Mouse (Mus musculus) midbrain, embryonic 12.5 days (tissue): Measurements from ENCODE around the gene Fgl2. TPM values are rescaled to one million over a fixed set of nuclear protein-coding genes. Genes with fewer than 3 reads are reported as not detected.

Experiments
- ATAC-seq: fragments of 200-750 bp; cut with Nextera tagmentation; 2 replicates; pipeline ENCODE4 v1.8.0; 2017; ENCODE audit warnings: low read depth, moderate TSS enrichment, moderate library complexity; ENCODE audit not compliant: low FRiP score
- H3K27ac ChIP-seq: fragments of 300-500 bp; sonication (generic); replicated peaks from 2 replicates; pipeline ENCODE4 v1.5.1; 2016; ENCODE audit warnings: mild to moderate bottlenecking
- H3K27me3 ChIP-seq: fragments of 300-500 bp; sonication (generic); 2 replicates; pipeline ENCODE4 v1.6.1; 2016; ENCODE audit warnings: mild to moderate bottlenecking
- H3K36me3 ChIP-seq: fragments of 300-500 bp; sonication (generic); 2 replicates; pipeline ENCODE4 v1.6.1; 2016
- H3K4me1 ChIP-seq: fragments of 300-500 bp; sonication (generic); 2 replicates; pipeline ENCODE4 v1.6.1; 2016
- H3K4me2 ChIP-seq: fragments of 300-500 bp; sonication (generic); replicated peaks from 2 replicates; pipeline ENCODE4 v1.6.1; 2016; ENCODE audit warnings: mild to moderate bottlenecking, moderate library complexity
- H3K4me3 ChIP-seq: fragments of 300-500 bp; sonication (generic); 2 replicates; pipeline ENCODE4 v1.5.1; 2016; ENCODE audit warnings: mild to moderate bottlenecking
- H3K9ac ChIP-seq: fragments of 300-500 bp; sonication (generic); replicated peaks from 2 replicates; pipeline ENCODE4 v1.6.1; 2016; ENCODE audit warnings: mild to moderate bottlenecking, moderate library complexity
- H3K9me3 ChIP-seq: fragments of 300-500 bp; sonication (generic); 2 replicates; pipeline ENCODE4 v1.6.1; 2016; ENCODE audit warnings: mild to moderate bottlenecking
- WGBS: fragments of 180-500 bp; shearing (Covaris S2); methylation state at CpG from one replicate; pipeline ENCODE4 v1.1.7; 2016; 5-methylcytosine and 5-hydroxymethylcytosine counted together
- polyA plus RNA-seq: library from polyadenylated mRNA; unstranded; fragments of >200 nt; fragmentation: Nextera tagmentation; extraction: Ambion mirVana; gene quantifications from 2 replicates; pipeline ENCODE4 v1.2.1, GENCODE M21; 2016

Gene Fgl2
- polyA plus RNA-seq, 1 experiment from 2014 or later = 2.2 TPM

DNA sequence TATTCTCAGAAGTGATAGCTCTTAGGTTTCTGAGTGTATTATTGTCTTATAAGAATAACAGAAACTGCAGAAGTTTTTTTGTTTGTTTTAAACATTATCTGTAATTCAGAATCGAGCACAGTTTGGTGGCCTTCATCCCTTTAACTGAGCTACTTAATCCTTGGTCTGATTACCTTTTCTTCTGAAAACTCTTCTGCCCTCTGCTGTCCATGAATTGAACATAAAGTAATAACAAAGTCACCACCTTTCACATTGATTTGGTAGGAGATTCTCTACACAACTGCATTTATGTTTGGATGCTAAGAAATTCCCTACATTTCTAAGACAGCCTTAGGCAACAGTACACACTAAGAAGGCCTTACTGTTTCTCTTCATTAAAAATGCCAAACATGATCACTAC lies 48.2 kb downstream of the Fgl2 start:
- no peak for ATAC-seq
- Histone ChIP-seq H3K4me1 (no peaks in the 10 kb centered on the region), H3K27ac (no peak overlapping the region), H3K27me3 (no peaks in the 10 kb centered on the region), H3K4me2 (no peak overlapping the region), H3K4me3 (no peak overlapping the region), H3K9ac (no peak overlapping the region), H3K9me3 (no peaks in the 10 kb centered on the region), H3K36me3 (no peaks in the 10 kb centered on the region)
- WGBS = 38% methylated on average over 1 of the region's 1 CpGs

DNA sequence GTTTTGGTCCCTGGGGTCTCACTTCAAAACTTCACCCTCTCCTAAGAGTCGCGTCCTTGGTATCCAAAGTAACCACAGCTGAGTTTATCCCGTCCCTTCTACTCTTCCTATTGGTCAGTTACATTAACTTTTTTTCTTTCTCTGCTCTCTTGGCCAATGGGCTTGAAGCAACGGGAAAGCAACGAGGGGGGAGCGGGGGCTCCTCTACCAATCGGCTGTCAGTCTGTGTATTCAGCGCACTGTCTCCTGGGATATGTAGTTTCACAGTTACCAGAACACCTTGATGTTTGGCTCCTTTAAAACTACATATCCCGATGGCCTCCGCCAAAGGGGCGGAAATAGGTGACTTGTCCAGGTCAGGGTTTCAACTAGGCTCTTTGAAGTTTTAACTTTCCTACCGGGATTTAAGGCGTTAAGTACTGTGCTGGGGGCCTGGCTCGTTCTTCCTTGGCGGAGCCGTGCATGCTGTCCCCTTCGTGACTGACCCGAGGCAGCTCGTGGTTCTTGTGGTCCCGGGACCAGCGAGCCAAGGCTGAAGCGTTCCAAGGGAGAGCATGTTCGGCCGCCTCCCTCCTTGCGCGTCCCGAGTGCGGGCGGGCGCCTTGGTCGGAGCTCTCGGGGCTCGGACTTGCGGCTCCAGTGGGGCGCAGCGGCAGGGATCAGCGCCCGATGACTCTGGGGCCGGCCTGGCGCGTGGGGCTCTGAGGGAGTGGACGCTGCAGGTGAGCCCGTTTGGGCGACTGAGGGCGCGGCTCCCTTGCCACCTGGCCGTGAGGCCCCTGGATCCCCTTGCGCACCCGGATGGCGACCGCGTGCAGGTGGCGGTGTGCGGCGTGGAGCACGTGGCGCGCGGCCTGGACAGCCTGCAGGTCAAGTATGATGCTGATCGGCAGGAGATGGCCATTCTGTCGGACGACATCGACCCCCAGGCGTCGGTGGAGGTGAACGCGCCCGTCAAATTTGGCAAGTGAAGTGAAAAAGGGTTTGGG lies 52.5 kb downstream of the Fgl2 start, which contains the start of the genes Ccdc146 and Fam185a:
Ccdc146 (minus strand) TSS at position 64 of the 989 bp plus-strand sequence.
Fam185a (plus strand) TSS at position 345 of the 989 bp plus-strand sequence.
- H3K4me2 ChIP-seq = peak within 1 kb of the TSS; percentile 93
- peak; percentile 100 for ATAC-seq
- H3K9ac ChIP-seq = peak within 1 kb of the TSS; percentile 70
- WGBS = under 1% methylated on average over 68 of the region's 68 CpGs
- H3K4me3 ChIP-seq = peak within 1 kb of the TSS; percentile 65
- H3K27ac ChIP-seq = no peak within 1 kb of the TSS
- no peaks in the 10 kb centered on the region for H3K9me3 ChIP-seq
- no peaks in the 10 kb centered on the region for H3K36me3 ChIP-seq
- peaks cover 6% of the 10 kb centered on the region; the same call in 1 of the 2 replicates for H3K4me1 ChIP-seq
- no peaks in the 10 kb centered on the region for H3K27me3 ChIP-seq

DNA sequence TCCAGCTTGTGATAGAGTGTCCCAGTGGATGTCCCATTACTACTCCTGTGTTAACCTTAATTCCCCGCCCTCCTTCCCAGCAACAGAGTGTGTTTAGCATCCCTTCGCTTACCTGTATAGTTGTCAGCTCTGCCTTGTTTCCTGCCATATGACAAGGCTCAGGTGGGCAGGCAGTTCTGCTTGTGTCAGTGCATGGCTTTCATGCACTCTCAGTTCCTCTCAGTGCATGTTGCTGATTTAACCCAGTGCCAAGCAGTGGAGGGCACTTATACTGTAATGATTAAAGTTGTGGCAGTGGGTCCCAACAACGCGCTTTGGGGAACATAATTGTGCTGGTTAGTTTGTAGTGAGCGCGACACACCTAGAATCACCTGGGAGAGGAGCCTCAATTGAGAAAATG lies 54.2 kb downstream of the Fgl2 start:
- no peak for ATAC-seq
- Histone ChIP-seq H3K4me1 (peaks cover 6% of the 10 kb centered on the region; the same call in 1 of the 2 replicates), H3K27ac (no peak overlapping the region), H3K4me2 (no peak overlapping the region), H3K9me3 (no peaks in the 10 kb centered on the region), H3K36me3 (no peaks in the 10 kb centered on the region), H3K27me3 (no peaks in the 10 kb centered on the region), H3K4me3 (no peak overlapping the region), H3K9ac (no peak overlapping the region)
- WGBS = 93% methylated on average over 6 of the region's 6 CpGs

Other genes with a start within 250 kb of the Fgl2 start
- gene Gsap, start 186.4 kb upstream of the Fgl2 start, polyA plus RNA-seq = 3.5 and 3.7 TPM in 2 replicates
- 0.29 TPM in 1 of 2 replicates, not detected in the other for gene Ccdc146, start 52.0 kb downstream of the Fgl2 start, polyA plus RNA-seq
- 3.8 and 4.7 TPM in 2 replicates for gene Fam185a, start 52.3 kb downstream of the Fgl2 start, polyA plus RNA-seq
- 19.3 and 28.5 TPM in 2 replicates for gene Lrrc17, start 170.9 kb downstream of the Fgl2 start, polyA plus RNA-seq